Mouse (Mus musculus) urinary bladder, postnatal 10 days (tissue): ENCODE measurements around the gene Rab1b.
"Not testable (repeated sequence)": the region's sequence is repeated elsewhere in the genome, so short reads cannot be mapped to it uniquely, and the experiment has no call there.

ENCODE experiments used
- DNase-seq: peaks from one replicate; pipeline ENCODE4 v3.0.0; 2022; ENCODE audit warnings: low spot score

The Rab1b gene

GRCm38 (mm10) chr19:5097521-5098362 lies 9.1 kb downstream of the Rab1b start:
- DNase-seq = no peak

- no peak for DNase-seq
These were observed 10.9 kb downstream of the Rab1b start for GRCm38 (mm10) chr19:5095887-5096474.

- DNase-seq = no peak
These were observed 12.0 kb downstream of the Rab1b start for GRCm38 (mm10) chr19:5094746-5095417.

GRCm38 (mm10) chr19:5094243-5094632 lies 12.6 kb downstream of the Rab1b start:
- DNase-seq = peak; percentile 78

GRCm38 (mm10) chr19:5093481-5094242 lies 13.2 kb downstream of the Rab1b start:
- DNase-seq = no peak

GRCm38 (mm10) chr19:5092083-5092482 lies 14.8 kb downstream of the Rab1b start:
- no peak for DNase-seq

- DNase-seq = no peak
These were observed 17.5 kb downstream of the Rab1b start for GRCm38 (mm10) chr19:5089324-5089723.

GRCm38 (mm10) chr19:5087884-5088728 lies 18.8 kb downstream of the Rab1b start, which contains the start of gene Yif1a:
Yif1a (plus strand) TSS chr19:5088538.
- DNase-seq = peak; percentile 87

GRCm38 (mm10) chr19:5086533-5086932 lies 20.3 kb downstream of the Rab1b start:
- DNase-seq = not testable (repeated sequence)

GRCm38 (mm10) chr19:5085145-5085863 lies 21.6 kb downstream of the Rab1b start, which contains the start of gene Tmem151a:
Tmem151a (minus strand) TSS chr19:5085531.
- DNase-seq = no peak

- DNase-seq = no peak
These were observed 22.1 kb downstream of the Rab1b start for GRCm38 (mm10) chr19:5084834-5085144.

- no peak for DNase-seq
These were observed 22.7 kb downstream of the Rab1b start for GRCm38 (mm10) chr19:5083961-5084833.

GRCm38 (mm10) chr19:5082596-5082995 lies 24.3 kb downstream of the Rab1b start:
- DNase-seq = no peak

- no peak for DNase-seq
These were observed 24.9 kb downstream of the Rab1b start for GRCm38 (mm10) chr19:5082005-5082404.

- DNase-seq = no peak
These were observed 27.6 kb downstream of the Rab1b start for GRCm38 (mm10) chr19:5079279-5079678.

GRCm38 (mm10) chr19:5073518-5073917 lies 33.4 kb downstream of the Rab1b start:
- no peak for DNase-seq

- DNase-seq = no peak
These were observed 33.8 kb downstream of the Rab1b start for GRCm38 (mm10) chr19:5073028-5073427.

- no peak for DNase-seq
These were observed 34.4 kb downstream of the Rab1b start for GRCm38 (mm10) chr19:5072389-5073019.
